ENCODE assay signal across 28 mouse cellular contexts in genomic region chr13:58176105-58176504, GRCm38 (mm10). TPM values are rescaled to one million over a fixed set of nuclear protein-coding genes. Genes with fewer than 3 reads are reported as not detected.
DNase-seq lines count a peak whose midpoint lies in the region; ATAC-seq lines count a peak whose summit lies in the region.
"Had no signal": no experiment of that assay in that cellular context is flagged by ENCODE, and none has a peak within 500 bp of the region (broad histone marks: within the 10 kb centered on the region; RNA-seq: fewer than 3 reads in every experiment).

No protein-coding gene starts in this region.

- peaks cover 61% of the 10 kb centered on the region for H3K36me3 ChIP-seq in intestine, embryonic 14.5 days (ENCODE audit: control insufficient read depth, insufficient read depth, low read length)
- peaks cover 24% of the 10 kb centered on the region for H3K36me3 ChIP-seq in intestine, embryonic 16.5 days (ENCODE audit: control insufficient read depth, insufficient read depth, low read length)
- peaks cover 16% of the 10 kb centered on the region; the same call in 1 of the 2 replicates for H3K36me3 ChIP-seq in stomach, embryonic 16.5 days (ENCODE audit: control insufficient read depth, insufficient read depth, low read length)

- H3K9me3 ChIP-seq in intestine, embryonic 14.5 days (ENCODE audit: control insufficient read depth, low read length): no peaks in the 10 kb centered on the region
- no peaks in the 10 kb centered on the region for H3K9me3 ChIP-seq in intestine, embryonic 16.5 days (ENCODE audit: control insufficient read depth, low read length)
- H3K9me3 ChIP-seq in stomach, embryonic 16.5 days (replicated peaks; ENCODE audit: control insufficient read depth, low read length): no peaks in the 10 kb centered on the region
- H3K9me3 ChIP-seq: embryonic facial prominence, embryonic 12.5 days; embryonic facial prominence, embryonic 15.5 days; forebrain, embryonic 15.5 days; G1E; heart, embryonic 12.5 days; heart, embryonic 15.5 days had no signal

- H3K27ac ChIP-seq in intestine, embryonic 14.5 days (ENCODE audit: low read depth): no peak overlapping the region
- peak overlapping the region; percentile 76 for H3K27ac ChIP-seq in intestine, embryonic 16.5 days (ENCODE audit: low read length)
- H3K27ac ChIP-seq in stomach, embryonic 16.5 days (ENCODE audit: low read length): no peak overlapping the region
- H3K27ac ChIP-seq: embryonic facial prominence, embryonic 12.5 days; embryonic facial prominence, embryonic 15.5 days; forebrain, embryonic 15.5 days; heart, embryonic 15.5 days; hindbrain, embryonic 14.5 days had no signal

- peak; percentile 58; the same call in 1 of the 2 replicates for ATAC-seq in intestine, embryonic 14.5 days (replicated peaks; ENCODE audit: low FRiP score, low TSS enrichment, low read depth)
- peak; percentile 97 for ATAC-seq in intestine, embryonic 16.5 days
- ATAC-seq in stomach, embryonic 16.5 days (ENCODE audit: insufficient read depth, low FRiP score): peak; percentile 50; the same call in 1 of the 2 replicates
- ATAC-seq: forebrain, embryonic 15.5 days; Patski had no signal

- H3K9ac ChIP-seq in intestine, embryonic 14.5 days (ENCODE audit: low read length): no peak overlapping the region
- no peak overlapping the region for H3K9ac ChIP-seq in intestine, embryonic 16.5 days (ENCODE audit: low read depth, low read length)
- H3K9ac ChIP-seq in stomach, embryonic 16.5 days (ENCODE audit: low read length): no peak overlapping the region
- H3K9ac ChIP-seq: embryonic facial prominence, embryonic 12.5 days; embryonic facial prominence, embryonic 15.5 days; forebrain, embryonic 15.5 days; heart, embryonic 12.5 days; heart, embryonic 15.5 days; hindbrain, embryonic 14.5 days had no signal

- H3K4me3 ChIP-seq in intestine, embryonic 14.5 days (ENCODE audit: low read depth, low read length): no peak overlapping the region
- no peak overlapping the region for H3K4me3 ChIP-seq in intestine, embryonic 16.5 days (ENCODE audit: low read length)
- H3K4me3 ChIP-seq in stomach, embryonic 16.5 days (replicated peaks; ENCODE audit: low read length): no peak overlapping the region
- H3K4me3 ChIP-seq: embryonic facial prominence, embryonic 12.5 days; embryonic facial prominence, embryonic 15.5 days; forebrain, embryonic 15.5 days; heart, embryonic 12.5 days; heart, embryonic 15.5 days had no signal

- H3K27me3 ChIP-seq in intestine, embryonic 14.5 days (replicated peaks; ENCODE audit: control insufficient read depth, insufficient read depth, low read length): no peaks in the 10 kb centered on the region
- H3K27me3 ChIP-seq in intestine, embryonic 16.5 days (replicated peaks; ENCODE audit: control insufficient read depth, insufficient read depth, low read length): no peaks in the 10 kb centered on the region
- no peaks in the 10 kb centered on the region for H3K27me3 ChIP-seq in stomach, embryonic 16.5 days (ENCODE audit: control insufficient read depth, insufficient read depth, low read length)
- H3K27me3 ChIP-seq: CH12.LX; embryonic facial prominence, embryonic 12.5 days; embryonic facial prominence, embryonic 15.5 days; forebrain, embryonic 15.5 days; heart, embryonic 12.5 days; heart, embryonic 15.5 days; Patski had no signal

- no peaks in the 10 kb centered on the region for H3K4me1 ChIP-seq in intestine, embryonic 14.5 days (replicated peaks; ENCODE audit: control insufficient read depth, insufficient read depth, low read length)
- H3K4me1 ChIP-seq in intestine, embryonic 16.5 days (ENCODE audit: control insufficient read depth, insufficient read depth, low read length): peaks cover 16% of the 10 kb centered on the region
- no peaks in the 10 kb centered on the region for H3K4me1 ChIP-seq in stomach, embryonic 16.5 days (ENCODE audit: control insufficient read depth, insufficient read depth, low read length)
- H3K4me1 ChIP-seq: embryonic facial prominence, embryonic 12.5 days; embryonic facial prominence, embryonic 15.5 days; forebrain, embryonic 15.5 days; heart, embryonic 15.5 days had no signal

- DNase-seq in kidney, adult 9 months: peak; percentile 31
- no peak for DNase-seq in kidney, postnatal 25 days
- DNase-seq in intestine, embryonic 14.5 days (ENCODE audit: low spot score): no peak
- DNase-seq in layer of hippocampus, adult 9-11 months: no peak
- DNase-seq in left cerebral cortex, adult 9 months (ENCODE audit: low spot score in 2 of 2): no peak
- no peak for DNase-seq in kidney, postnatal 4 days
- DNase-seq: adrenal gland, adult 2 months; adrenal gland, postnatal 14 days; B cell, adult 2 months; cerebellum, adult 11 months; cerebellum, adult 2 months; cerebellum, adult 9-11 months; cerebellum, postnatal 25 days; gastrocnemius, postnatal 25 days; heart, adult 18-20 months; heart, postnatal 10 days; heart, postnatal 4 days had no signal

- WGBS in intestine, embryonic 14.5 days: 69% methylated on average over 3 of the region's 3 CpGs
- 57% methylated on average over 3 of the region's 3 CpGs for WGBS in intestine, embryonic 16.5 days
- WGBS in stomach, embryonic 16.5 days: 67% methylated on average over 3 of the region's 3 CpGs

- no peak overlapping the region for H3K4me2 ChIP-seq in intestine, embryonic 14.5 days (ENCODE audit: low read length)
- H3K4me2 ChIP-seq in intestine, embryonic 16.5 days (ENCODE audit: low read depth, low read length): no peak overlapping the region
- no peak overlapping the region for H3K4me2 ChIP-seq in stomach, embryonic 16.5 days (ENCODE audit: low read depth, low read length)
- H3K4me2 ChIP-seq: embryonic facial prominence, embryonic 12.5 days; embryonic facial prominence, embryonic 15.5 days; forebrain, embryonic 15.5 days; heart, embryonic 12.5 days; heart, embryonic 15.5 days; hindbrain, embryonic 14.5 days had no signal

RNA-seq across cellular contexts. Expression of gene Idnk, which starts 18.7 kb away (rescaled TPM):
- polyA plus RNA-seq in intestine, embryonic 14.5 days (2014; fragmentation: Nextera tagmentation; extraction: Ambion mirVana): 35.7 and 39.0 TPM in 2 replicates
- polyA plus RNA-seq in intestine, embryonic 16.5 days (2015; fragmentation: Nextera tagmentation; extraction: Ambion mirVana): 53.8 and 54.1 TPM in 2 replicates
- polyA plus RNA-seq in stomach, embryonic 16.5 days (2015; fragmentation: Nextera tagmentation; extraction: Ambion mirVana): 36.8 and 41.7 TPM in 2 replicates

RNA-seq across cellular contexts. Expression of gene Ubqln1, which starts 39.3 kb away (rescaled TPM):
- polyA plus RNA-seq in intestine, embryonic 14.5 days (2014; fragmentation: Nextera tagmentation; extraction: Ambion mirVana): 83.3 and 85.6 TPM in 2 replicates
- 80.2 and 83.9 TPM in 2 replicates for polyA plus RNA-seq in intestine, embryonic 16.5 days (2015; fragmentation: Nextera tagmentation; extraction: Ambion mirVana)
- polyA plus RNA-seq in stomach, embryonic 16.5 days (2015; fragmentation: Nextera tagmentation; extraction: Ambion mirVana): 73.7 and 80.1 TPM in 2 replicates

RNA-seq across cellular contexts. Expression of gene Hnrnpa0, which starts 47.7 kb away (rescaled TPM):
- 42.5 and 42.8 TPM in 2 replicates for polyA plus RNA-seq in intestine, embryonic 14.5 days (2014; fragmentation: Nextera tagmentation; extraction: Ambion mirVana)
- 20.0 and 20.9 TPM in 2 replicates for polyA plus RNA-seq in intestine, embryonic 16.5 days (2015; fragmentation: Nextera tagmentation; extraction: Ambion mirVana)
- 20.2 and 21.7 TPM in 2 replicates for polyA plus RNA-seq in stomach, embryonic 16.5 days (2015; fragmentation: Nextera tagmentation; extraction: Ambion mirVana)
